Mouse (Mus musculus) small intestine, adult 2 months (tissue): Measurements from ENCODE around the gene Fetub.

Experiments used
- CTCF ChIP-seq: fragments of 200-500 bp; IDR thresholded peaks from 2 replicates; pipeline ENCODE4 v1.5.1; 2012; ENCODE audit warnings: low read depth, mild to moderate bottlenecking, control low read depth, inconsistent platforms, low read length, moderate library complexity, mixed read lengths; ENCODE audit not compliant: insufficient replicate concordance, insufficient read length; ENCODE audit errors: extremely low read depth
- POLR2A ChIP-seq: fragments of 200-500 bp; IDR thresholded peaks from 2 replicates; pipeline ENCODE4 v1.6.1; 2012; ENCODE audit warnings: low read depth, mild to moderate bottlenecking, control low read depth, inconsistent platforms, low read length, moderate library complexity

GRCm38 (mm10) chr16:22899346-22899745, 18.8 kb upstream of the Fetub start:
- TF ChIP-seq POLR2A (no peak), CTCF (no peak)
